Mouse (Mus musculus) lung, embryonic 16.5 days (tissue): ENCODE measurements around the gene Tmem130. TPM values are rescaled to one million over a fixed set of nuclear protein-coding genes. Genes with fewer than 3 reads are reported as not detected.

Experiments used
- ATAC-seq: fragments of 200-750 bp; cut with Nextera tagmentation; 2 replicates; pipeline ENCODE4 v1.8.0; 2017; ENCODE audit warnings: low read depth, mild to moderate bottlenecking, moderate library complexity
- H3K27ac ChIP-seq: fragments of 300-500 bp; sonication (generic); 2 replicates; pipeline ENCODE4 v1.5.1; 2014; ENCODE audit warnings: mild to moderate bottlenecking, control low read depth, low read length
- H3K27me3 ChIP-seq: fragments of 300-500 bp; sonication (generic); 2 replicates; pipeline ENCODE4 v1.6.1; 2014; ENCODE audit warnings: low read depth, low read length, mixed read lengths; ENCODE audit not compliant: control insufficient read depth, insufficient read depth
- H3K36me3 ChIP-seq: fragments of 300-500 bp; sonication (generic); 2 replicates; pipeline ENCODE4 v1.6.1; 2014; ENCODE audit warnings: low read length; ENCODE audit not compliant: control insufficient read depth, insufficient read depth
- H3K4me1 ChIP-seq: fragments of 300-500 bp; sonication (generic); replicated peaks from 2 replicates; pipeline ENCODE4 v1.6.1; 2014; ENCODE audit warnings: low read length, mixed read lengths; ENCODE audit not compliant: control insufficient read depth, insufficient read depth
- H3K4me2 ChIP-seq: fragments of 300-500 bp; sonication (generic); 2 replicates; pipeline ENCODE4 v1.6.1; 2014; ENCODE audit warnings: low read depth, low read length, control low read depth
- H3K4me3 ChIP-seq: fragments of 300-500 bp; sonication (generic); 2 replicates; pipeline ENCODE4 v1.5.1; 2014; ENCODE audit warnings: mild to moderate bottlenecking, low read length, control low read depth
- H3K9ac ChIP-seq: fragments of 300-500 bp; sonication (generic); 2 replicates; pipeline ENCODE4 v1.6.1; 2014; ENCODE audit warnings: low read length, control low read depth
- H3K9me3 ChIP-seq: fragments of 300-500 bp; sonication (generic); 2 replicates; pipeline ENCODE4 v1.6.1; 2016; ENCODE audit warnings: low read length; ENCODE audit not compliant: control insufficient read depth
- WGBS: fragments of 180-500 bp; shearing (Covaris S2); extraction: QIAGEN DNeasy Blood & Tissue Kit; methylation state at CpG from one replicate; pipeline ENCODE4 v1.1.7; 2014; 5-methylcytosine and 5-hydroxymethylcytosine counted together
- polyA plus RNA-seq: library from polyadenylated mRNA; unstranded; fragments of >200 nt; fragmentation: Nextera tagmentation; extraction: Ambion mirVana; gene quantifications from 2 replicates; pipeline ENCODE4 v1.2.1, GENCODE M21; 2015

Tmem130 gene
- polyA plus RNA-seq, 1 experiment from 2014 or later = 0.50 TPM

DNA sequence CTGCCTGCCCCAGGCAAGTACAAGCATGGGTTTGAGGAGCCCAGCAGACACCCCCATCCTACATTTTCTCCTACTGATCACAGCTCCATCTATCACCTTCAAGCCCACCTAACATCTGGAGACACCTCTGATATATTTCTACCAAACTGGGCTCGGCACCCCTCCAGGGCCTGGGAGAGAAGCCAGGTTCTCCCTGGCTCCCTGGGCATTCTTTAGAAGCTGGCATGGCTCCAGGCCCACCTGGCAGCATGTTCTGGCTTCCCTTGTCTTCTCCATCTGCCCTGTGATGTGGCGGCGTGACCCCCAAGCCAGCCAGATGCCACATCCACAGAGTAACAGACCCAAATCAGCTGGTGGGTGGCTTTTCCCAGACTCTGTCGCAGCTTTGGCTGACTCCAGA, 41.3 kb downstream of the Tmem130 start:
- WGBS = 62% methylated on average over 4 of the region's 4 CpGs
- H3K4me1 ChIP-seq = no peaks in the 10 kb centered on the region
- no peaks in the 10 kb centered on the region for H3K27me3 ChIP-seq
- H3K27ac ChIP-seq = no peak overlapping the region
- no peak overlapping the region for H3K4me2 ChIP-seq
- no peaks in the 10 kb centered on the region for H3K36me3 ChIP-seq
- no peak overlapping the region for H3K4me3 ChIP-seq
- H3K9ac ChIP-seq = no peak overlapping the region
- no peaks in the 10 kb centered on the region for H3K9me3 ChIP-seq
- no peak for ATAC-seq

DNA sequence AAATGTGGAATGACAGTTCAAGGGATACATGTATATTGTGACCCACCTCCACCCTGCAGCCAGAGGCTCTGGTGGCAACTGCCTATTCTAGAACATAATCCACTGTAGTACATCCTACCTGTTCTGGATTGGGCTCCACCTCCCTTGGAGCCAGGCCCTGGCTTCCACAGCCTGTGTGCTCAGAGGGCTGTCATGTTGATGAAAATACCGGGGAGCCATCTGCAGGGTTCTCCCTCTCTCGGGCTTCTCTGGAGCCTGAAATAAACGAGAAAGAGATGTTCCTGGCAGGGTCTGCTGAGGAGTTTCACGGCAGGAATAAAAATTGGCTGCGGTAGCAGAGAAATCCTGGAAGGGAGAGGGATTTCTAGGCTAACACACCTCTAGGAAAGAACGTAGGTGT, 41.8 kb downstream of the Tmem130 start:
- no peaks in the 10 kb centered on the region for H3K36me3 ChIP-seq
- no peak overlapping the region for H3K27ac ChIP-seq
- WGBS = 62% methylated on average over 6 of the region's 6 CpGs
- no peaks in the 10 kb centered on the region for H3K4me1 ChIP-seq
- no peak overlapping the region for H3K4me3 ChIP-seq
- no peaks in the 10 kb centered on the region for H3K9me3 ChIP-seq
- no peak overlapping the region for H3K4me2 ChIP-seq
- no peak overlapping the region for H3K9ac ChIP-seq
- no peak for ATAC-seq
- no peaks in the 10 kb centered on the region for H3K27me3 ChIP-seq

DNA sequence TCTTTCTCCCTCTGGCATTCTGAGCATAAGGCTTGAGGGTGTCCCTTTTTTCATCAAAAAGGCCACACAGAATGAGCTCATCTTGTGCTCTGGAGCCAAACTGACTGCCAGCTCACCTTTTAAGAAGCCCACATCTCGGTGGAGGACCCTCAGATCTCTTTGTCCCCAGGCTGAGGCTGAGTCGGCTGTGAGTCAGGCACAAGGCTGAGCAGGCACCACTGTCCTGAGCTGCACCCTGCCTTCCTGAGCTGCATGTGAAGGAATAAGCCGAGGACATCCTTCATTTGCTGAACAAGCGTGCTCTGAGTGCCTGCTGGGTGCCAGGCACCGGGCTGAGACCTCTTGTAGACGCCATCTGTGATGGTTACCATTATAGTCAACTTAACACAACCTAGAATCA, 44.4 kb downstream of the Tmem130 start:
- Histone ChIP-seq H3K4me1 (no peaks in the 10 kb centered on the region), H3K27me3 (no peaks in the 10 kb centered on the region), H3K27ac (no peak overlapping the region), H3K4me2 (no peak overlapping the region), H3K9ac (no peak overlapping the region), H3K9me3 (no peaks in the 10 kb centered on the region), H3K36me3 (no peaks in the 10 kb centered on the region), H3K4me3 (no peak overlapping the region)
- ATAC-seq = no peak
- 64% methylated on average over 6 of the region's 6 CpGs for WGBS

DNA sequence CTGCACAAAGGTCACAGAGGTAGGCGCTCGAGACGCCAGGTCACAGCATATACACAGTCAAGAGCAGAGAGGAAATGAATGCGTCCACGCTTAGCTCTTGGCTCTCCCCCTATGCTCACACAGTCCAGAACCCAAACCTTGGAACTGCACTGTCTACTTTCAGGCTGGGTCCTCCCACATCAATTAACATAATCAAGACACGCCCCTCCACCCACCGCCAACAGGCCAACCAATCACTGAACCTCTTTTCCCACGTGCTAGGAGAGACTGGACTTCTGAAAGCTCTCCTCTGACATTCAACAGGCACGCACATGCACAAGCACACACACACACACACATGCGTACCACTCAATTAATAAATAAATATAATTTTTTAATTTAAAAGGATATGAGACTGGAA, 48.2 kb downstream of the Tmem130 start:
- no peak overlapping the region for H3K4me3 ChIP-seq

DNA sequence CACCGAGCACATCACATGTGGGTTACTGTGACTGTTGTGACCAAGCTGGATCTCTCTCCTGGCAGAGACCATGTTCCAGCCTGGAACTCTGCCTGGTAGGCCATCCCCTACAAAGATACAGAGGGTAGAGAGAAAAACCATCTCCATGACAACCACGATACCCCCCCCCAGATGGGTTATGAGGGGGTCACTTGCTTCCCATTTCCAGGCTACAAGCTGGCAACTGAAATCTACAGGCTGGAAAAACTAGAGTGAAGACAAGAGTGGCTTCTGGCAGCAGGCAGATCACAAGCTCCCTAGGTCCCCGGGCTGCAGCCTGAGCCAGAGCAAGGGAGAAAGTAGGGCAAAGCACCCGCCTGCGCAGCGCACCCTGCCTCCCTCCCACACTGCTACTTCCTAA, 54.0 kb downstream of the Tmem130 start:
- Histone ChIP-seq H3K4me2 (no peak overlapping the region), H3K27ac (no peak overlapping the region), H3K4me1 (no peaks in the 10 kb centered on the region), H3K9ac (no peak overlapping the region), H3K9me3 (no peaks in the 10 kb centered on the region), H3K36me3 (no peaks in the 10 kb centered on the region), H3K4me3 (no peak overlapping the region), H3K27me3 (no peaks in the 10 kb centered on the region)
- WGBS = 92% methylated on average over 6 of the region's 6 CpGs
- ATAC-seq = no peak

More for the DNA sequence above, 48.2 kb downstream of the Tmem130 start:
- Histone ChIP-seq H3K9me3 (no peaks in the 10 kb centered on the region), H3K27ac (no peak overlapping the region), H3K36me3 (no peaks in the 10 kb centered on the region), H3K27me3 (no peaks in the 10 kb centered on the region), H3K4me1 (no peaks in the 10 kb centered on the region), H3K4me2 (no peak overlapping the region), H3K9ac (no peak overlapping the region)
- ATAC-seq = no peak
- WGBS = 86% methylated on average over 10 of the region's 10 CpGs

DNA sequence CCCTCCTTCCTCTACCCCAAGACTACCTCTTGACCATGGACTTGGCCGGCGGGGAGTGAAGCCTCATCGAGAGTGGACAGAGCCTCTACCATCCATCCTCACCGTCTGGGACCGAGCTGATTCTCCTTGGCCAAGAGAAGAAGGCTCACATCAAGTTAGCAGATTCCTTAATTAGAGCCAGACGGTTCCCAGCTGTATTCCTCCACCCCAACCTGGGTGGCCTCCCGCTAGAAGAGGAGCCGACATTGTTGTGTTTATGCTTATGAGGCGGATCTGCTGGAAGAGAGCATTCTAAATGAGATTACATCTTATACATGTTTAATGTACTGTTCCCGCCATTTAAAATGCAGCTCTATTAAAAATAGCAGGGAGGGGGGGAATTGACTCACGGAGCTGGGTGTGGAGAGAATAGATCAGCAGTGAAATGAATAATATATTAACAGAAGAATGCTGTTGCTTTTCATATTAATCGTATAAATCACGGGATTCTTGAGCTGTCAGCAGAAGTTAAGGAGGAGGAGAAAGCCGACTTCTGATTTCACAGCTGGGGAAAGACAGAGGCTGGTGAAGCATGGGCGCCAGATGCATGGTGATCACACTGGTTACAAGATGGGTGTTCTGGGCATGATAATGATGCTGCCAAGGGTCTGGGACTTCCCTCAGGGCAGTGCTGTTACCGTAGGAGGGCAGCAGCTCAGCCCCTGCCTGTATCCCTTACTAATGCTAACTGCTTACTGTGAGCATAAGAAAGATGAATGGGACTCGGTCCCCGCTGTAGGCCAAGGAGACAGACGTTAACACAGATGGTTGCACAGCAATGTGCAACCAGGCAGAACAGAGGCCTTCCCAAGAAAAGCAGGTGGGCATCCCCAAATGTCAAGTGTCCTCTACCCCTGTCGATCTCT, 57.9 kb downstream of the Tmem130 start:
- H3K36me3 ChIP-seq = no peaks in the 10 kb centered on the region
- WGBS = 59% methylated on average over 20 of the region's 20 CpGs
- peak; percentile 23; the same call in 1 of the 2 replicates for ATAC-seq

DNA sequence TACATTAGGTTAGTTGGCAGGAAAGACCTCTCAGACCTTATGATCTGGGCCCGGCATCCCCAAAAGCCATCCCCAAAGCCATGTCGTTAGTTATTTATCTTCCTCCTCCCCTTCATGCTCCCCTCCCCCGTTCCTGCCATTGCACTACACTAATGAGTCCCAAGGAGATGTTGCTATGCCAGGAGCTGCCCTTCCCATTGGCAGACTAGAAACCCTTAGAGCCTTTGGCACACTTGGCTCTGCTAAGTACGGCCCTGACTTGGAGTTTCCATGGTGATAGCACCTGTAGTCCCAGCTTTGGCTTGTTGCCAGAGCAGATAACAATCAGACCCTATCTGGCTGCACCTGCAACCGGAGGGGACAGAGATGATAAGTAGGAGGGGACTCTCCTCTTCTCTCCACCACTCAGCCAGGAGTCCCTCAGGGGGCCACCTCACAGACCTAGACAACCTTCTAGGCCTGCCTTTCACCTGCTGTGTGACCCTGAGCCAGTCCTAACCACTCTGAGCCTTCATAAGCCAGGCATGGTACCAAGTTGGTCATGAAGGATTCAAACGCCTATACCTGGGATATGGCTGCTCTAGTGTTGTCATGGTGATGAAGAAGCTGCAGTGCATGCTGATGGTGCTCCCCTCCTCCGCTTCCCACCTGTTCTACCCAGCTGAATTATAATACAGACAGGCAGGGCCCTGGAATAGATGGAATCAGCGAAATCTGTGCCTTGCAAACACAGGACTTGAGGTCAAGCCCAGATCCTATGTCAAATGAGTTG, 66.1 kb downstream of the Tmem130 start:
- H3K4me1 ChIP-seq = no peaks in the 10 kb centered on the region; the same call in 1 of the 2 replicates
- H3K9ac ChIP-seq = no peak overlapping the region
- no peaks in the 10 kb centered on the region for H3K27me3 ChIP-seq
- no peak overlapping the region for H3K4me2 ChIP-seq
- no peaks in the 10 kb centered on the region for H3K9me3 ChIP-seq
- no peak overlapping the region for H3K4me3 ChIP-seq
- WGBS = 50% methylated on average over 8 of the region's 8 CpGs
- ATAC-seq = 0 out of 2 replicates have a peak, but pooled peaks have one; percentile 20
- no peak overlapping the region for H3K27ac ChIP-seq
- H3K36me3 ChIP-seq = no peaks in the 10 kb centered on the region

More for the DNA sequence above, 57.9 kb downstream of the Tmem130 start:
- Histone ChIP-seq H3K9ac (no peak overlapping the region), H3K9me3 (no peaks in the 10 kb centered on the region), H3K4me1 (no peaks in the 10 kb centered on the region), H3K4me3 (no peak overlapping the region), H3K27ac (no peak overlapping the region), H3K27me3 (no peaks in the 10 kb centered on the region), H3K4me2 (no peak overlapping the region)

DNA sequence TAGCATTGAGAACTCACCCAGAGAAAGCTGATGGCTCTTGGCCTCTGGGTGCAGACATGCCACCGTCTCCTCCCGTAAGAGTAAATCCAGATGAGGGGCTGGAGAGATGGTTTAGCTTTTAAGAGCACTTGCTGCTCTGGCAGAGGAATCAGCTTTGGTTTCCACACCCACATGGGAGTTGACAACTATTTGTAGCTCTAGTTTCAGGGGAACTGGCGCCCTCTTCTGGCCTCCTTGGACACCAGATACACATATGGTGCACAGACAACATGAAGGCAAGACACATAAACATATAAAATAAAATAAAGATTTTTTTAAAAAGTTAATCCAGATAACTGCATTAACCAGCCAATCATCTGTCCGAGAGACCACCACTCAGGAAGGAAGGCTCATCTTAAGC, 67.5 kb downstream of the Tmem130 start:
- no peaks in the 10 kb centered on the region for H3K27me3 ChIP-seq

DNA sequence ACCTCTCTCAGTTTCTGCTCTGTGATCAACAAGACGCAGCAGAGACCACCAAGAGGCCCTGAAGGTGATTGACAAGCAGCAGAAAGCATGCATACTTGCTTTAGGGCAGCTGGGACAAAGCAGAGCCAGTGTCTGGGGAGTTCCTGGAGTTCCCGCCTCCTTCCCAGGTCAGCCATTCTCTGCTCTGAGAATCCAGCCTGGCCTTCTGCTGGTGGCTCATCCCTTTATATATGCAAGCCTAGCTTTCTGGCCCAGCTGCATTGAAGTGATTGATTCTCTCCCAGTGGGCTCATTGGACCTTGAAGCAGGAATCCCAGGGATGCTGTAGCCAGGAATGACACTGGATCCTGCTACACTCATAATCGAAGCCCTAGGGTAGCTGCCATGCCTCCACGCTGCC, 70.2 kb downstream of the Tmem130 start:
- H3K4me1 ChIP-seq = no peaks in the 10 kb centered on the region; the same call in 1 of the 2 replicates
- no peak overlapping the region for H3K4me3 ChIP-seq
- H3K9ac ChIP-seq = no peak overlapping the region
- H3K27ac ChIP-seq = no peak overlapping the region
- no peaks in the 10 kb centered on the region for H3K36me3 ChIP-seq
- H3K4me2 ChIP-seq = no peak overlapping the region
- 65% methylated on average over 4 of the region's 4 CpGs for WGBS
- H3K9me3 ChIP-seq = no peaks in the 10 kb centered on the region
- ATAC-seq = no peak
- no peaks in the 10 kb centered on the region for H3K27me3 ChIP-seq

More for the DNA sequence above, 67.5 kb downstream of the Tmem130 start:
- Histone ChIP-seq H3K4me3 (no peak overlapping the region), H3K27ac (no peak overlapping the region), H3K4me2 (no peak overlapping the region), H3K4me1 (no peaks in the 10 kb centered on the region; the same call in 1 of the 2 replicates), H3K36me3 (no peaks in the 10 kb centered on the region), H3K9ac (no peak overlapping the region), H3K9me3 (no peaks in the 10 kb centered on the region)
- WGBS = 72% methylated on average over 4 of the region's 4 CpGs
- ATAC-seq = no peak
